Mouse (Mus musculus): ENCODE results near the gene Gm6904.
A peak's percentile ranks its signal among the peaks of the same experiment; 100 is the strongest.
"Not testable (repeated sequence)": the region's sequence is repeated elsewhere in the genome, so short reads cannot be mapped to it uniquely, and the experiment has no call there.

The Gm6904 gene

DNA sequence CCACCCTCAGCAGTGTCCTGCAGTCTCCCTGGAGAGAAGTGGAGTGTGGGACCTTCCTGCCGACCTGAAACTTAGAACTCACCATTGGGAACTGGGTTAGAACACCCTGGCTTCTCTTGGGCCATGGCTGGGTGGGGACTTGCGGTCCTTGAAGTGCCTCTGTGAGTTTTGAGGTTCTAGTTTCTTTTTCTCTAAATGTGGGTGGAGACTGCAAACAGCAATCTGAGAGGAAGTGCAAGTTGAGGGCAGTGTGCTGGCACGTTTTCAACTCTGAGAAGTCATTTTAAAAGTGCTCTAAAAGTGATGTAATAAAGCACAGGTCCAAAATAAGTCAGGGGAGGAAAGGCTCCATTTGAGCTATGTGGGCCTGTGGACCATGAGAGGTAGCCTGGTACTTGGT, at the start of gene Gm6904:
TSS of gene Gm6904 (minus strand) at position 161 of the 400 bp plus-strand sequence.
- no peak for DNase-seq (ENCODE audit: low spot score in 2 of 2)

DNA sequence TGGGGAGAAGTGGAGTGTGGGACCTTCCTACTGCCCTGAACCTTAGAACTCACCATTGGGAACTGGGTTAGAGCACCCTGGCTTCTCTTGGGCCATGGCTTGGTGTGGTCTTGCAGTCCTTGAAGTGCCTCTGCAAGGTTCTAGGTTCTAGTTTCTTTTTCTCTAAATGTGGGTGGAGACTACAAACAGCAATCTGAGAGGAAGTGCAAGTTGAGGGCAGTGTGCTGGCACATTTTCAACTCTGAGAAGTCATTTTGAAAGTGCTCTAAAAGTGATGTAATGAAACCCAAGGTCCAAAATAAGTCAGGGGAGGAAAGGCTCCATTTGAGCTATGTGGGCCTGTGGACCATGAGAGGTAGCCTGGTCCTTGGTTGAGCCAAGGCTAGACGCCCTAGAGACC, 37.4 kb upstream of the Gm6904 start, which contains the start of gene Phf11a:
TSS of gene Phf11a (minus strand) at position 132 of the 400 bp plus-strand sequence.
- not testable (repeated sequence) for DNase-seq (ENCODE audit: low spot score in 2 of 2)

DNA sequence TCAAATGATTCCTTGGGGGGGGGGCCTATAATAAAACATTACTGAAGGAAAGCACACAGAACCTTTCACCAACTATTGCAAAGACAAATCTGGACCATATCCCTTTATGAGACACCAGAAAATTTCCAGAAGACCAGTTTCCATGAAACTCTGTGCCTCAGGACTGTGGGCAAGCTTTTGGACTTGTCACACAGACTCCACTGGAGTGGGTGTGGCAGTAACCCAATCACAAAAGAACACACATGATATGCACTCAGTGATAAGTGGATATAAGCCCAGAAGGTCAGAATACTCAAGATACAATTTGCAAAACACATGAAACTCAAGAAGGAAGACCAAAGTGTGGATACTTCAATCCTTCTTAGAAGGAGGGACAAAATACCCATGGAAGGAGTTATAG, 31.8 kb upstream of the Gm6904 start:
- DNase-seq (ENCODE audit: low spot score in 2 of 2) = not testable (repeated sequence)

DNA sequence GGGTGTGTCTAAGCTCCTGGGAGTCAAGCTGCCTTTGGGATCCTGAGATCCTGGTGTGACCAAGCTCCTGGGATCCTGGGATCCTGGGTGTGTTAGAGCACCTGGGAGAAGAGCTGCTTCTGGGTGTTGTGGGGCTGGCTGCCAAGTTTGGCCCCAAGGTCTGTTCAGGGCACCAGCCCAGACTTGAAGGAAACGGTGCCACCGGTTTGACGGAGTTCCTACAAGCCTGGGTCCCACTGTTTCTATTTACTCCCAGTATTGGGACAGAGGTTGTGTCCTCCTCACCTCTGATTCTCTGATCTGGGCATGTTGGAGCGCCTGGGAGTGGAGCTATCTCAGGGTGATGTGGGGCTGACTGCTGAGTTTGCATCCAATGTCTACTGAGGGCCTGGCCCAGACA, 14.9 kb upstream of the Gm6904 start:
- DNase-seq (ENCODE audit: low spot score in 2 of 2) = not testable (repeated sequence)

DNA sequence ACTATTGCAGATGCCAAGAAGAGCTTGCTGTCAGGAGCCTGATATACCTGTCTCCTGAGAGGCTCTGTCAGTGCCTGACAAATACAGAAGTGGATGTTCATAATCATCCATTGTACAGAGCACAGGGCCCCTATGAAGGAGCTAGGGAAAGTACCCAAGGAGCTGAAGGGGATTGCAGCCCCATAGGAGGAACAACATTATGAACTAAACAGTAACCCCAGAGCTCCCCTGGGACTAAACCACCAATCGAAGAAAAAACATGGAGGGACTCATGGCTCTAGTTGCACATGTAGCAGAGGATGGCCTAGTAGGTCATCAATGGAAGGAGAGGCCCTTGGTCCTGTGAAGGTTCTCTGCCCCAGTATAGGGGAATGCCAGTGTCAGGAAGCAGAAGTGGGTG, 4.2 kb downstream of the Gm6904 start:
- not testable (repeated sequence) for DNase-seq (ENCODE audit: low spot score in 2 of 2)

DNA sequence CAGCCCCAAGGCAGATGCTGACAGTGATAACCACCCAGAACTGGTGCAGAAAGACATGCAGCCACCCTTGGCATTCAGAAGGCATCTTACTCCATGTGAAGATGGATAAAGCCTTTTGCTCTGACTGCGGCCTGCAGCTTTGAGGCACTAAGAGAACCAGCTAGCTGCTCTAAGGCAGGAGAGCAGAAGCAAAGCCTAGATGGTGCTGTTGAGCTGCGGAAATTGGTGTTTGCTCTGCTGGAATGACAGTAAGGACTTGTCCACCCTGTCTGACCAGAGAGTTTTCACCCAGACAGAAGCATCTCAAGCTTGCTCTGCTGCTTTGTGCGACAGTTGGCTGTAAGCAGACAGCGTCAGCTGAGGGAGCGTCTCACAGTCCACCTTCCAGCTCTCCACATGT, 9.7 kb downstream of the Gm6904 start:
- DNase-seq (ENCODE audit: low spot score in 2 of 2) = not testable (repeated sequence)

DNA sequence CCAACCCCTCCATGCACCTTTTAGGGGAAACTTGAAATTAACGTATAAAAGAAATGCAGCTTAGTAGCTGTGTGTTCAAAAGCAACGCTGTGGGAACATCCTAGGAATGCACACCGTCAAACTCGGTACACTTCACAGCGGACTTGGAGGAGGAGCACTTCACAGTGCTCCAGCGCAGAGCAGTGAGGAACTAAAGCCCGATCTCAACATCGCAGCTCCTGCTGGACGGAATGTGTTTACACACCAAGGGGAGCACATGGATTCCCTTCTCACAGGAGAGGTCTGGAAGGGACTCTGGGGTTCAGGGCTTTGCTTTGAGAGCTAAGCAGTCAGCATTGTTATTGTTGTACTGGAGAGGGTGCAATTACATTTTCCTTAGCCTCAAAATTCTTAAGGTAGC, 26.4 kb downstream of the Gm6904 start:
- DNase-seq (ENCODE audit: low spot score in 2 of 2) = no peak

DNA sequence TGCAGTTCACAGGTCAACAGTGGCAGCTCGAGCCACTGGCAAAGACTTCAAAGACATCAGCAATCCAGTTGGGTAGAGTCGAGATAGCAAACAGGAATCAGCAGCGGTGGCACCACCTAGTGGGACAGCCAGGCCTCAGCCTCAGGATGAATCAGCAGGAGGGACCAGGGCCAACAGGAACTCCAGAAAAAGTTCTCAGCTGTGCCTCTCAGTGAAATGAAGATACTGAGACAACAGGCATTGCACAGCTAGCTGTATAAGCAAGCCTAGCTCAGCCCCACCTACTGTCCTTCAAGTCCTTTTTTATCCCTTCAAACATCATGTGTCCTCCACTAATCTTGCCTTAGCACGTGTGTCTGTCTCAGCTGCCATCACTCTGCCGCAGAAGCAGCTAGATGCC, 28.0 kb downstream of the Gm6904 start:
- DNase-seq (ENCODE audit: low spot score in 2 of 2) = no peak

DNA sequence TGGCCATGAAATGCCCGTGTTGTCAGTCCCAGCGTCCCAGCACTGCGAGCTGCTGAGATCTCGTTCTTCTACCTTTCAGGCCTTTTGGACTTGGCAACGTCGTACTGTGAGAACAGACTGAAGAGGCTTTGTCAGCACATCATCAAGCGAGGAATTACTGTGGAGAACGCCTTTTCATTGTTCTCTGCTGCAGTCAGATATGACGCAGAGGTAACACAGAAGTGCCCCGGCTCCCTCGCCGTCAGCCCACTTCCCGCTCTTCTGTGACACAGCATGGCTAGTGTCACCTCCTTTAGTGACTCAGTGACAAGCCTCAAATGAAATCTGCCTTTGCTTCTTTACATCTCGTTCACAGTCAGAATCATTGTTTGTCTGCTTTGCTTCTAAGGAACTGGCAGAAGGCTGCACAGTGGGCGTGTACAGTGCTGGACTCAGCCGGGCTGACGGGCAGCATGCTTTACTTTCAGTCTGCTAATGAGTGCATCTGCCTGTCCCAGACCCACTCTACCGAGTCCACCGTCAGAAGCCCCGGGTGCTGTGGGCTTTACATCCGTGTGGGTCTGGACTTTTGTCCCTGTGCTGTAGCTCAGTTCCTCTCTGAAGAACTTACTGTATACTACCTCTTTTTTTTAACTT, 29.6 kb downstream of the Gm6904 start:
- no peak for DNase-seq (ENCODE audit: low spot score in 2 of 2)

DNA sequence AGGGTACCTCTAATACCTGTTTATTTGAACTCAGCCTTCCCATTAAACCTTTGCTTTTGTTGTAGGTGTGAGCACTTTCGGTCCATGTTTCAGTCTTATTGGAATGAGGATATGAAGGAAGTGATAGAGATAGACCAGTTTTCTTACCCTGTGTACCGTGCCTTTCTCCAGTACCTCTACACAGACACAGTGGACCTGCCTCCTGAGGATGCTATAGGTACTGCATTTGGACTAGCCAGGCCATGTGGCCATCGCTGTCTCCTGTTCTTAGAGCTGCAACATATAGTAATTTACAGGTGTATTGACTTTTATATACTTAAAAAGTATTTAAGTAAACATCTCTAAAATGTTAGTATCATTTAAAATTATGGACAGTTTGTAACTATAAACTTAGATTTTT, 30.2 kb downstream of the Gm6904 start:
- DNase-seq (ENCODE audit: low spot score in 2 of 2) = no peak

DNA sequence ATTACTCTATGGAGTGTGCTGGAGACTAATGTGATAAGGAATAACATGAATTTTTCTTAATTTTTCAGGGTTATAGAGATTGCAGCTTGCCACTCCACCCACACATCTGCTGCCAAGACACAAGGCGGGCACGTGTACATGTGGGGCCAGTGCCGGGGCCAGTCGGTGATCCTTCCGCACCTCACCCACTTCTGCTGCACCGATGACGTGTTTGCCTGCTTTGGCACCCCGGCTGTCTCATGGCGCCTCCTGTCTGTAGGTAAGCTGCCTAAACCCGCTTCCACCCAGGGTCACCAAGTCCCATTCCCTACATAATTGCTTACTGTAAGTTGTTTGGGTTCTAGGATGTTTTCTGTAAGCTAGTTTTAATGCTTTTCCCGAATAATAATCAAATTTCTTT, 33.8 kb downstream of the Gm6904 start:
- no peak for DNase-seq (ENCODE audit: low spot score in 2 of 2)

DNA sequence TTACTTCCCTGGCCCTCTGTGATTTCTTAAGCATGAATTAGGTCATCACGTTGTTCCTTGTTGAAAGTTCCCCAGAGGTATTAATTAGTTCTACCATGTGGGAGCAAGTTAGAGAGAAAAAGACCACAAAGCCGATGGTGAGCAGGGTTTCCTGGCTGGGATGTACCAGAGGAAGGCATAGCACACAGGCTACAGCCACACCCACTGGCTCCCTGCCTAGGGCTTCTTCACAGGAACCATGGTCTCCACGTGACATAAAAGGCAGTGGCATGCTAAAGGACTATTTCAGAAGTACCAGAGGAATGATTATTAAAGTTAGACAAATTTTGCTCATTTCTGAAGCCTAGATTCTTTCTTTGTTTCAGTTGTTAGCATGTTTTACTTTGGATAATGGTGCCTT, 40.8 kb downstream of the Gm6904 start:
- no peak for DNase-seq (ENCODE audit: low spot score in 2 of 2)

DNA sequence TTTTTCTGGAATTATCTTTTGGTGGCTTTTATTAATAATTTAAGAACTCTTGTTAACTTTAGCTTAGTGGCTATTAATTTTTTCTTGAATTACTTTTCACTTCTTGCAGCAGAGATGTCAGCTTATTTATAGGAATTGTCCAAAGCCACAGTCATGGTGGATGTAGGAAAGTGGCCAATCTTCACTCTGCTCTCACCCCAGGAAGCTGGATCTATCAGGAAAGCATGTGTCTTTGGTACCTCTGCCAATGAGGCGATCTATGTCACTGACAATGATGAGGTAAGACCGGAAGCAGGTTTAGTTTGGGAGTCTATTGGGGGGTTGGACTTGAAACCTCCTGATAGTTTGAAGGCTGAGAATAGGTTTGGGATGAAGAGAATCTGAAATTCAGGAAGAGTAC, 50.2 kb downstream of the Gm6904 start:
- DNase-seq (ENCODE audit: low spot score in 2 of 2) = no peak

DNA sequence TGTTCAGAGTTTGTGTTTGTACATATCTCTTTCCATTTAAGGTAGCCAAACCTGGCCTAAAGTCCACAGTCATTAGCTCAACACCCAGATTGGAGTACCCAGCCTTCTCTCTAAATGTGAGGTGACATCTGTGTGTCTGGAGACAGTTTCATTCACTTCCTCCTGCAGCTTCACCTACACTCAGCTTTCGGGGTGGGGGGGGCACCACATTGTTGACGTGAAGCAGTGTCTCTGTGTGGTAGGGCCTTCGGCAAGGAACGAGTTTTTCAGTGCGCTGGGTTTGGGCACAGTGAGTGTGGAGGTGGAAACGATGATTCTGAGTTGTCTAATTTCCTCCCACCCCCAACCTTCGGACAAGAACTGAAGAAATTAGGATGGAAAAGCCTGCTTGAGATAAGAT, 51.0 kb downstream of the Gm6904 start:
- no peak for DNase-seq (ENCODE audit: low spot score in 2 of 2)

DNA sequence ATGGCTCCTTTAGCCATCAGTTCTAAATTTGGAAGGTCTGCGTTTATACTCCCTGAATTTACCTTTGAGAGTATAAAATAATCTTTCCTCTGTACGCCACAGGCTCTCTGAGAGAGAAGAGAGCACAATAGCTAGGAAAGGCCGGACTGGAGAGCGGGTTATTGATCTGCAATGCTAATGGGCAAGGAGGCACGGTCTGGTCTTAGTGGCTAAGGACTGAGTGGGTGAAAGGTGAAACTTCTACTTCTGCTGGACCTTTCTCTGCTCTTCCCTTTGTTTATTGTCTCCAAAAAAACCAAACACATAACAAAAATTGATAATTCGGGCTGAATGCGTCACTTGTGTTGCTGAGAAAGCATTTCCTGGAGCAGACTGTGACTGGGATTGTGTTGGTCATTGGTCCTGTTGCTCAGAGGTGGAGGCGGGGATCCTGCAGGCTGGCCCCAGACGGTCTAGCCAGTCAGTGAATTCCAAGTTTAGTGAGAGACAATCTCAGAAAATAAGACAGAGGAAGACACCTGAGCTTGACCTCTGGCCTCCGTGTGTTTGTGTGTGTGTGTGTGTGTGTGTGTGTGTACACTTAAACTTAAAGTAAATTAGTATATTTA, 53.9 kb downstream of the Gm6904 start:
- no peak for DNase-seq (ENCODE audit: low spot score in 2 of 2)

DNA sequence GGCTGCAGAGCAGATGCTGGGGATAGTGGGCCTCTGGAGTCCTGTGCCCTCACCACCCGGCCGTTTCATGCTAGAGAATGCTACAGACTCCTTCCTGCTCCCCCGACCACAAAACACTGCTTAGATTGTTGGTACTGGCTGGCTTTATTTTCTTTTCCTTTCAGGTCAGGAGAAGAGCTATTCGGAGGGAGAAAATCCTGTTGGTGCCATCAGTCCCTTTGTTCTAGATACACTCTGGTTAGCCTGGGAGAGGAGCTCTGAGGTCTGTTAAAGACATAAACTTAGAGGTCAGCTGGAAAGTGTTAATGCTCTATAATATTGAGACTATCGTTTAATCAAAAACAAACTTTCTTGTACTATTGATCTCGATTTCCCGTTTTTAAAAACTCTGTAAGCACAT, 54.6 kb downstream of the Gm6904 start:
- DNase-seq (ENCODE audit: low spot score in 2 of 2) = no peak

DNA sequence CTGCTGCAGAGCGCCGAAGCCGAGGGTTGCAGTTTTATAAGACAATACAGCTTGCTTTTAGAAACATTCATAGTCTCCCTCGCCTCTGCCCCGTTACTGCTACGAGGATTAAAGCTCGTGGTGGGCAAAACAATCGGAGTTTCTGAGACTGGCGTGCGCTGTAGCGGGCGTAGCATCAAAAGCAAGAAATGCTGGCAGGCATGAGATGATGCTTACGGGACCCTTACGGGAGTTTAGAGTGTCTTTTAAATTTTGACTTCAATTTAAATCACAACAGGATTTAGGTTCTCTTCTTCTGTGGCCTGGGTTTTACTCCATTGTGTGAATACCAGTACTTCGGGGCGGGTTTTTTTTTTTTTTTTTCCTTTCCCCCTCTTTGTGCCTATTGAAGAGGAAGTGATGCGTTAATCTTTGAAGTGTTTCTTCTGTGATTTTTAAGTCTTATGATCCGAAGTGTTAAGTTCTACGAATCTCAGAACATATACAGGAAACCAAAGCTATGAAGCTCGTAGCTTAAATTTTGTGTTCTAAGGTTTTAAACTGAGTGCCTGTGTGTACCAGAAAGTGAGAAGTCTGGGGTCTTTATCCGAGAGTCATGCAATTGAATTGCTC, 58.3 kb downstream of the Gm6904 start:
- DNase-seq (ENCODE audit: low spot score in 2 of 2) = no peak

DNA sequence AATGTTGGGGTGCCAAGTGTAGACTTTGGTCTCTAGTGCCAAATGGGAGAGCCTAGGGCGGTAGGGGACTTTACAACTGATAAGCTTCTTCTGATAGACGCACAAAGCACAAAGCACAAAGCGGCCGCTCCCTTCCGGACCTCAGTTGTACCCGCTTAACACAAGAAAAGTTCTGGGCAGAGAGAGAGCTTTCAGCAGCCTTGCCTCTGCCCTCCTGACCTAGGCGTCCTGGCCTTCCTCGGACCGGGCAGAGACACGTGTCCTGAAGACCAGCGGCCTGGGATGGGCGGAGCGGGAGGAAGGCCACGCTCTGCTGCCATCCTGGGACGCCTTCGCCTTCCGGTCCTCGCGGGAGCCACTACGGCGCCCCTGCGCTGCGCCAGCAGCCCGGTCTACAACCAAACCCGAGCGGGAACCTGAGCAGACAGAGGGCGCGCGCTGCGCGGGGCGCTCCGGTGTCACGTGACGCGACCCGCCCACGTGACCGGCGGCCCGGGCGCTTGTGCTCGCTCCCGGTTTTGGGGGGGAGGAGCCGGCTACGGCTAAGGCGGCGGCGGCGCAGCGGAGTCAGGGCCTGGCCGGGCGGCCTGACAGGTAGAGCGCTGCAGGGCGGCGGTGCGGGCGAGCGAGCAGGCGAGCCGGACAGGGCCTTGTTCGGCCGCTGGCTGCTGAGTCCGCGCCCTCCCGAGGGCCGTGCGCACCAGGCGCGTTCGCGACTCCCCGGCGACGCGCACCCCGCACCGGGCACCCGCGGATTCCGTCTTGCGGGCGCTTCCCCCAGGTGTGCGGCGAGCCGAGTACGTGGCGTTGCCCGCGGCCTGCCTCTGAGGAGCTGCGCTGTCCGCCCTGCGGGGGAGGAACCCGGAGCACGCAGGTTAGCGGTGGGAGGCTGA, 59.1 kb downstream of the Gm6904 start, which contains the start of gene Rcbtb1:
TSS of gene Rcbtb1 (plus strand) at position 499 of the 893 bp plus-strand sequence.
- peak; percentile 86 to 89 for DNase-seq (ENCODE audit: low spot score in 2 of 2)

Data from frontal cortex, postnatal 14 days (tissue).